Mouse (Mus musculus): ENCODE measurements around the gene Larp1b. TPM values are rescaled to one million over a fixed set of nuclear protein-coding genes. Genes with fewer than 3 reads are reported as not detected.

Larp1b gene
- polyA plus RNA-seq, 1 experiment from 2014 or later = 14.0 TPM

GRCm38 (mm10) chr3:41012451-41012850 is 62.8 kb downstream of the Larp1b start:
- Histone ChIP-seq H3K9ac (ENCODE audit: low read length) (no peak overlapping the region), H3K27ac (ENCODE audit: low read length) (no peak overlapping the region), H3K27me3 (ENCODE audit: control insufficient read depth, insufficient read depth, low read length) (no peaks in the 10 kb centered on the region), H3K4me3 (ENCODE audit: low read length) (no peak overlapping the region), H3K4me2 (ENCODE audit: low read depth, low read length) (no peak overlapping the region), H3K9me3 (replicated peaks; ENCODE audit: control insufficient read depth, low read length) (no peaks in the 10 kb centered on the region), H3K4me1 (ENCODE audit: control insufficient read depth, insufficient read depth, low read length) (no peaks in the 10 kb centered on the region), H3K36me3 (ENCODE audit: control insufficient read depth, insufficient read depth) (no peaks in the 10 kb centered on the region)
- WGBS = 93% methylated on average over 7 of the region's 7 CpGs
- no peak for ATAC-seq (replicated peaks; ENCODE audit: extremely low read depth, insufficient read depth, low FRiP score)

- no peaks in the 10 kb centered on the region for H3K4me1 ChIP-seq (ENCODE audit: control insufficient read depth, insufficient read depth, low read length)
- ATAC-seq (replicated peaks; ENCODE audit: extremely low read depth, insufficient read depth, low FRiP score) = no peak
- H3K27me3 ChIP-seq (ENCODE audit: control insufficient read depth, insufficient read depth, low read length) = no peaks in the 10 kb centered on the region
- no peaks in the 10 kb centered on the region for H3K9me3 ChIP-seq (replicated peaks; ENCODE audit: control insufficient read depth, low read length)
- no peak overlapping the region for H3K27ac ChIP-seq (ENCODE audit: low read length)
- WGBS = 71% methylated on average over 6 of the region's 6 CpGs
- H3K36me3 ChIP-seq (ENCODE audit: control insufficient read depth, insufficient read depth) = no peaks in the 10 kb centered on the region
- H3K4me3 ChIP-seq (ENCODE audit: low read length) = no peak overlapping the region
- H3K4me2 ChIP-seq (ENCODE audit: low read depth, low read length) = no peak overlapping the region
- H3K9ac ChIP-seq (ENCODE audit: low read length) = no peak overlapping the region
Observed at GRCm38 (mm10) chr3:41014946-41015345, 65.3 kb downstream of the Larp1b start.

- 85% methylated on average over 3 of the region's 3 CpGs for WGBS
- no peak overlapping the region for H3K4me2 ChIP-seq (ENCODE audit: low read depth, low read length)
- no peak for ATAC-seq (replicated peaks; ENCODE audit: extremely low read depth, insufficient read depth, low FRiP score)
Observed at GRCm38 (mm10) chr3:41018022-41018608, 68.5 kb downstream of the Larp1b start.

GRCm38 (mm10) chr3:41020687-41021086 is 71.1 kb downstream of the Larp1b start:
- H3K4me3 ChIP-seq (ENCODE audit: low read length) = no peak overlapping the region
- H3K27me3 ChIP-seq (ENCODE audit: control insufficient read depth, insufficient read depth, low read length) = no peaks in the 10 kb centered on the region
- WGBS = 79% methylated on average over 7 of the region's 7 CpGs
- ATAC-seq (replicated peaks; ENCODE audit: extremely low read depth, insufficient read depth, low FRiP score) = no peak
- H3K4me2 ChIP-seq (ENCODE audit: low read depth, low read length) = no peak overlapping the region
- no peak overlapping the region for H3K27ac ChIP-seq (ENCODE audit: low read length)
- no peaks in the 10 kb centered on the region for H3K36me3 ChIP-seq (ENCODE audit: control insufficient read depth, insufficient read depth)
- H3K4me1 ChIP-seq (ENCODE audit: control insufficient read depth, insufficient read depth, low read length) = no peaks in the 10 kb centered on the region
- no peak overlapping the region for H3K9ac ChIP-seq (ENCODE audit: low read length)
- no peaks in the 10 kb centered on the region for H3K9me3 ChIP-seq (replicated peaks; ENCODE audit: control insufficient read depth, low read length)

More at GRCm38 (mm10) chr3:41018022-41018608, 68.5 kb downstream of the Larp1b start:
- no peak overlapping the region for H3K27ac ChIP-seq (ENCODE audit: low read length)
- no peaks in the 10 kb centered on the region for H3K36me3 ChIP-seq (ENCODE audit: control insufficient read depth, insufficient read depth)
- H3K4me3 ChIP-seq (ENCODE audit: low read length) = no peak overlapping the region
- no peaks in the 10 kb centered on the region for H3K9me3 ChIP-seq (replicated peaks; ENCODE audit: control insufficient read depth, low read length)
- H3K9ac ChIP-seq (ENCODE audit: low read length) = no peak overlapping the region
- no peaks in the 10 kb centered on the region for H3K27me3 ChIP-seq (ENCODE audit: control insufficient read depth, insufficient read depth, low read length)
- H3K4me1 ChIP-seq (ENCODE audit: control insufficient read depth, insufficient read depth, low read length) = no peaks in the 10 kb centered on the region

- 48% methylated on average over 6 of the region's 6 CpGs for WGBS
- ATAC-seq (replicated peaks; ENCODE audit: extremely low read depth, insufficient read depth, low FRiP score) = 0 out of 2 replicates have a peak, but pooled peaks have one; percentile 28
- Histone ChIP-seq H3K27ac (ENCODE audit: low read length) (no peak overlapping the region), H3K9ac (ENCODE audit: low read length) (no peak overlapping the region), H3K4me3 (ENCODE audit: low read length) (no peak overlapping the region), H3K4me1 (ENCODE audit: control insufficient read depth, insufficient read depth, low read length) (no peaks in the 10 kb centered on the region), H3K36me3 (ENCODE audit: control insufficient read depth, insufficient read depth) (no peaks in the 10 kb centered on the region), H3K9me3 (replicated peaks; ENCODE audit: control insufficient read depth, low read length) (no peaks in the 10 kb centered on the region), H3K27me3 (ENCODE audit: control insufficient read depth, insufficient read depth, low read length) (no peaks in the 10 kb centered on the region), H3K4me2 (ENCODE audit: low read depth, low read length) (no peak overlapping the region)
Observed at GRCm38 (mm10) chr3:41021980-41022379, 72.4 kb downstream of the Larp1b start.

- WGBS = 86% methylated on average over 1 of the region's 1 CpGs
- Histone ChIP-seq H3K9ac (ENCODE audit: low read length) (no peak overlapping the region), H3K4me1 (ENCODE audit: control insufficient read depth, insufficient read depth, low read length) (no peaks in the 10 kb centered on the region), H3K27ac (ENCODE audit: low read length) (no peak overlapping the region), H3K4me3 (ENCODE audit: low read length) (no peak overlapping the region), H3K27me3 (ENCODE audit: control insufficient read depth, insufficient read depth, low read length) (no peaks in the 10 kb centered on the region), H3K4me2 (ENCODE audit: low read depth, low read length) (no peak overlapping the region), H3K9me3 (replicated peaks; ENCODE audit: control insufficient read depth, low read length) (no peaks in the 10 kb centered on the region), H3K36me3 (ENCODE audit: control insufficient read depth, insufficient read depth) (no peaks in the 10 kb centered on the region)
- no peak for ATAC-seq (replicated peaks; ENCODE audit: extremely low read depth, insufficient read depth, low FRiP score)
Observed at GRCm38 (mm10) chr3:41030705-41031104, 81.1 kb downstream of the Larp1b start.

GRCm38 (mm10) chr3:41031286-41032210 is 81.9 kb downstream of the Larp1b start:
- ATAC-seq (replicated peaks; ENCODE audit: extremely low read depth, insufficient read depth, low FRiP score) = no peak
- no peaks in the 10 kb centered on the region for H3K9me3 ChIP-seq (replicated peaks; ENCODE audit: control insufficient read depth, low read length)
- 77% methylated on average over 12 of the region's 12 CpGs for WGBS

GRCm38 (mm10) chr3:41038297-41038916 is 88.8 kb downstream of the Larp1b start:
- H3K27ac ChIP-seq (ENCODE audit: low read length) = no peak overlapping the region
- no peak for ATAC-seq (replicated peaks; ENCODE audit: extremely low read depth, insufficient read depth, low FRiP score)

More at GRCm38 (mm10) chr3:41031286-41032210, 81.9 kb downstream of the Larp1b start:
- no peaks in the 10 kb centered on the region for H3K36me3 ChIP-seq (ENCODE audit: control insufficient read depth, insufficient read depth)
- no peak overlapping the region for H3K4me3 ChIP-seq (ENCODE audit: low read length)
- H3K4me1 ChIP-seq (ENCODE audit: control insufficient read depth, insufficient read depth, low read length) = no peaks in the 10 kb centered on the region
- no peak overlapping the region for H3K4me2 ChIP-seq (ENCODE audit: low read depth, low read length)
- no peaks in the 10 kb centered on the region for H3K27me3 ChIP-seq (ENCODE audit: control insufficient read depth, insufficient read depth, low read length)
- no peak overlapping the region for H3K27ac ChIP-seq (ENCODE audit: low read length)
- H3K9ac ChIP-seq (ENCODE audit: low read length) = no peak overlapping the region

GRCm38 (mm10) chr3:41041241-41041640 is 91.6 kb downstream of the Larp1b start:
- no peaks in the 10 kb centered on the region for H3K27me3 ChIP-seq (ENCODE audit: control insufficient read depth, insufficient read depth, low read length)
- ATAC-seq (replicated peaks; ENCODE audit: extremely low read depth, insufficient read depth, low FRiP score) = no peak
- H3K27ac ChIP-seq (ENCODE audit: low read length) = no peak overlapping the region
- peaks cover 6% of the 10 kb centered on the region; the same call in 1 of the 2 replicates for H3K4me1 ChIP-seq (ENCODE audit: control insufficient read depth, insufficient read depth, low read length)
- no peak overlapping the region for H3K4me3 ChIP-seq (ENCODE audit: low read length)
- no peak overlapping the region for H3K9ac ChIP-seq (ENCODE audit: low read length)
- 61% methylated on average over 5 of the region's 5 CpGs for WGBS
- no peaks in the 10 kb centered on the region for H3K36me3 ChIP-seq (ENCODE audit: control insufficient read depth, insufficient read depth)
- H3K9me3 ChIP-seq (replicated peaks; ENCODE audit: control insufficient read depth, low read length) = no peaks in the 10 kb centered on the region
- H3K4me2 ChIP-seq (ENCODE audit: low read depth, low read length) = no peak overlapping the region

More at GRCm38 (mm10) chr3:41038297-41038916, 88.8 kb downstream of the Larp1b start:
- H3K9ac ChIP-seq (ENCODE audit: low read length) = no peak overlapping the region
- no peaks in the 10 kb centered on the region for H3K4me1 ChIP-seq (ENCODE audit: control insufficient read depth, insufficient read depth, low read length)
- H3K4me2 ChIP-seq (ENCODE audit: low read depth, low read length) = no peak overlapping the region
- WGBS = 78% methylated on average over 5 of the region's 5 CpGs
- H3K9me3 ChIP-seq (replicated peaks; ENCODE audit: control insufficient read depth, low read length) = no peaks in the 10 kb centered on the region
- no peaks in the 10 kb centered on the region for H3K36me3 ChIP-seq (ENCODE audit: control insufficient read depth, insufficient read depth)
- no peak overlapping the region for H3K4me3 ChIP-seq (ENCODE audit: low read length)
- H3K27me3 ChIP-seq (ENCODE audit: control insufficient read depth, insufficient read depth, low read length) = no peaks in the 10 kb centered on the region

All from heart, embryonic 16.5 days (tissue).